Mouse (Mus musculus): ENCODE results near the gene March6.
A peak's percentile ranks its signal among the peaks of the same experiment; 100 is the strongest.

The March6 gene

GRCm38 (mm10) chr15:31542013-31542958 is 11.4 kb upstream of the March6 start:
- no peak for DNase-seq

- DNase-seq, result no peak
These were observed 9.6 kb upstream of the March6 start for GRCm38 (mm10) chr15:31540513-31540802.

GRCm38 (mm10) chr15:31539643-31540512 is 9.0 kb upstream of the March6 start:
- DNase-seq, result no peak

- no peak for DNase-seq
These were observed 7.5 kb upstream of the March6 start for GRCm38 (mm10) chr15:31538346-31538745.

GRCm38 (mm10) chr15:31537706-31538105 is 6.9 kb upstream of the March6 start:
- no peak for DNase-seq

- DNase-seq, result no peak
These were observed 5.3 kb upstream of the March6 start for GRCm38 (mm10) chr15:31536051-31536737.

GRCm38 (mm10) chr15:31535259-31535855 is 4.5 kb upstream of the March6 start:
- no peak for DNase-seq

GRCm38 (mm10) chr15:31534421-31535258 is 3.8 kb upstream of the March6 start:
- DNase-seq, result no peak

- no peak for DNase-seq
These were observed 2.7 kb upstream of the March6 start for GRCm38 (mm10) chr15:31533529-31533928.

GRCm38 (mm10) chr15:31532331-31533021 is 1.6 kb upstream of the March6 start:
- no peak for DNase-seq

GRCm38 (mm10) chr15:31531446-31532330 is 835 bp upstream of the March6 start:
- DNase-seq, result no peak

GRCm38 (mm10) chr15:31529811-31530658 is 818 bp downstream of the March6 start:
- peak in 1 of 2 experiments; percentile 50 for DNase-seq

- no peak for DNase-seq
These were observed 1.8 kb downstream of the March6 start for GRCm38 (mm10) chr15:31529103-31529502.

GRCm38 (mm10) chr15:31528477-31528876 is 2.4 kb downstream of the March6 start:
- no peak for DNase-seq

- DNase-seq, result no peak
These were observed 4.4 kb downstream of the March6 start for GRCm38 (mm10) chr15:31526463-31526862.

- no peak for DNase-seq
These were observed 11.9 kb downstream of the March6 start for GRCm38 (mm10) chr15:31519000-31519399.

- DNase-seq, result no peak
These were observed 12.5 kb downstream of the March6 start for GRCm38 (mm10) chr15:31518371-31518770.

GRCm38 (mm10) chr15:31517186-31517585 is 13.7 kb downstream of the March6 start:
- no peak for DNase-seq

- no peak for DNase-seq
These were observed 19.1 kb downstream of the March6 start for GRCm38 (mm10) chr15:31511795-31512194.
